ENCODE assay signal across 8 mouse cellular contexts in genomic region chr4:45819208-45819931, GRCm38 (mm10). TPM values are rescaled to one million over a fixed set of nuclear protein-coding genes. Genes with fewer than 3 reads are reported as not detected.
DNase-seq lines count a peak whose midpoint lies in the region; ATAC-seq lines count a peak whose summit lies in the region.

No protein-coding gene starts in this region.

- ATAC-seq in heart, embryonic 11.5 days (replicated peaks; ENCODE audit: insufficient number of reproducible peaks, low FRiP score, low TSS enrichment) = peak; percentile 86
- ATAC-seq in megakaryocyte, adult 5-6 weeks (ENCODE audit: poor library complexity, severe bottlenecking) = 0 out of 2 replicates have a peak, but pooled peaks have one; percentile 23
- peak; percentile 53 for ATAC-seq in stomach, embryonic 15.5 days (ENCODE audit: insufficient read depth, low FRiP score, low read depth)

- H3K27ac ChIP-seq in heart, embryonic 11.5 days (ENCODE audit: low read depth, low read length) = peak overlapping the region; percentile 94
- peak overlapping the region; percentile 59 for H3K27ac ChIP-seq in stomach, embryonic 15.5 days

- peak; percentile 31 to 32 for DNase-seq in cerebellum, postnatal 14 days
- DNase-seq in cerebellum, adult 9-10 months = no peak
- peak; percentile 82 for DNase-seq in embryo, embryonic 10.5 days (ENCODE audit: low spot score)
- DNase-seq in left cerebral cortex, adult 8-10 months (ENCODE audit: low spot score in 2 of 2) = peak; percentile 5 to 38
- DNase-seq in thymus, postnatal 36 days = no peak

- peaks cover 7% of the 10 kb centered on the region for H3K27me3 ChIP-seq in heart, embryonic 11.5 days (ENCODE audit: control insufficient read depth, insufficient read depth, low read length)
- peaks cover 15% of the 10 kb centered on the region for H3K27me3 ChIP-seq in stomach, embryonic 15.5 days (replicated peaks)

- H3K4me2 ChIP-seq in heart, embryonic 11.5 days = peak overlapping the region; percentile 68
- peak overlapping the region; percentile 56 for H3K4me2 ChIP-seq in stomach, embryonic 15.5 days

- H3K4me3 ChIP-seq in heart, embryonic 11.5 days (ENCODE audit: low read depth, low read length) = peak overlapping the region; percentile 23
- H3K4me3 ChIP-seq in stomach, embryonic 15.5 days (replicated peaks) = peak overlapping the region; percentile 22

- WGBS in heart, embryonic 11.5 days (ENCODE audit: insufficient replicate concordance) = 1% methylated on average over 17 of the region's 17 CpGs
- 5% methylated on average over 17 of the region's 17 CpGs for WGBS in stomach, embryonic 15.5 days

- H3K9me3 ChIP-seq in heart, embryonic 11.5 days (replicated peaks; ENCODE audit: control insufficient read depth, low read length) = no peaks in the 10 kb centered on the region
- no peaks in the 10 kb centered on the region for H3K9me3 ChIP-seq in stomach, embryonic 15.5 days

- H3K36me3 ChIP-seq in heart, embryonic 11.5 days (ENCODE audit: control insufficient read depth, insufficient read depth, low read length) = no peaks in the 10 kb centered on the region
- no peaks in the 10 kb centered on the region for H3K36me3 ChIP-seq in stomach, embryonic 15.5 days

- H3K9ac ChIP-seq in heart, embryonic 11.5 days (ENCODE audit: low read depth, low read length) = 0 out of 2 replicates have a peak overlapping the region, but pooled peaks have one; percentile 43
- no peak overlapping the region for H3K9ac ChIP-seq in stomach, embryonic 15.5 days

- peaks cover 35% of the 10 kb centered on the region for H3K4me1 ChIP-seq in heart, embryonic 11.5 days (ENCODE audit: control insufficient read depth, insufficient read depth, low read length)
- H3K4me1 ChIP-seq in stomach, embryonic 15.5 days = peaks cover 4% of the 10 kb centered on the region

RNA-seq across cellular contexts. Expression of gene Igfbpl1, which starts 7.4 kb away (rescaled TPM):
- 16.8 and 18.4 TPM in 2 replicates for polyA plus RNA-seq in heart, embryonic 11.5 days (2014; fragmentation: Nextera tagmentation; extraction: Ambion mirVana)
- total RNA-seq in left cerebral cortex, adult 8-10 months (2022) = 1 to 10 TPM in 3 of 4 experiments, under 1 TPM in 1; 0.62 to 2.9 (median 2.1) TPM
- not detected in 2 replicates for total RNA-seq in megakaryocyte, adult 5-6 weeks (2015)
- not detected in 2 replicates for total RNA-seq in megakaryocyte, adult 5-6 weeks (2017)
- 0.48 and 0.87 TPM in 2 replicates for polyA plus RNA-seq in stomach, embryonic 15.5 days (2015; fragmentation: Nextera tagmentation; extraction: Ambion mirVana)

RNA-seq across cellular contexts. Expression of gene Aldh1b1, which starts 20.5 kb away (rescaled TPM):
- polyA plus RNA-seq in heart, embryonic 11.5 days (2014; fragmentation: Nextera tagmentation; extraction: Ambion mirVana) = 33.1 and 49.0 TPM in 2 replicates
- 1 to 10 TPM; 7.0 to 8.8 (median 7.8) TPM for total RNA-seq in left cerebral cortex, adult 8-10 months (2022)
- 10.4 and 11.6 TPM in 2 replicates for total RNA-seq in megakaryocyte, adult 5-6 weeks (2015)
- total RNA-seq in megakaryocyte, adult 5-6 weeks (2017) = 36.2 and 41.9 TPM in 2 replicates
- 127 and 187 TPM in 2 replicates for polyA plus RNA-seq in stomach, embryonic 15.5 days (2015; fragmentation: Nextera tagmentation; extraction: Ambion mirVana)

RNA-seq across cellular contexts. Expression of gene Stra6l, which starts 29.1 kb away (rescaled TPM):
- polyA plus RNA-seq in heart, embryonic 11.5 days (2014; fragmentation: Nextera tagmentation; extraction: Ambion mirVana) = 0.27 TPM in 1 of 2 replicates, not detected in the other
- under 1 TPM in 2 of 4 experiments, not detected in 2; 0.11 to 0.16 TPM for total RNA-seq in left cerebral cortex, adult 8-10 months (2022)
- 0.11 and 0.22 TPM in 2 replicates for total RNA-seq in megakaryocyte, adult 5-6 weeks (2015)
- 0.07 and 0.33 TPM in 2 replicates for total RNA-seq in megakaryocyte, adult 5-6 weeks (2017)
- 1.5 and 1.7 TPM in 2 replicates for polyA plus RNA-seq in stomach, embryonic 15.5 days (2015; fragmentation: Nextera tagmentation; extraction: Ambion mirVana)

Comparison
In these comparisons a context has a peak if more than half of its experiments do, and no peak if none do; other contexts are left out.
1. DNase-seq: peak in cerebellum, postnatal 14 days (2 of 2), embryo, embryonic 10.5 days (single experiment) and left cerebral cortex, adult 8-10 months (2 of 2); none in cerebellum, adult 9-10 months (single experiment) and thymus, postnatal 36 days (0 of 2).
2. ATAC-seq: peak in every context shown above with its lines; median percentile 86 in heart, embryonic 11.5 days; 53 in stomach, embryonic 15.5 days; 23 in megakaryocyte, adult 5-6 weeks.